Comparison of ENCODE assay signal across 10 mouse cellular contexts in genomic region chr12:104002569-104003237, GRCm38 (mm10). TPM values are rescaled to one million over a fixed set of nuclear protein-coding genes. Genes with fewer than 3 reads are reported as not detected.
A peak's percentile ranks its signal among the peaks of the same experiment; 100 is the strongest.
DNase-seq lines count a peak whose midpoint lies in the region; ATAC-seq and TF ChIP-seq lines count a peak whose summit lies in the region.
"Had no signal": no experiment of that assay in that cellular context is flagged by ENCODE, and none has a peak within 500 bp of the region (broad histone marks: within the 10 kb centered on the region; RNA-seq: fewer than 3 reads in every experiment).

No protein-coding gene starts in this region.

- H3K4me3 ChIP-seq in forebrain, embryonic 14.5 days (ENCODE audit: low read depth, low read length) = no peak overlapping the region
- H3K4me3 ChIP-seq in forebrain, embryonic 12.5 days (replicated peaks) = no peak overlapping the region
- no peak overlapping the region for H3K4me3 ChIP-seq in kidney, embryonic 15.5 days (replicated peaks)
- H3K4me3 ChIP-seq in small intestine, adult 2 months (ENCODE audit: low read depth, low read length) = no peak overlapping the region
- H3K4me3 ChIP-seq: gastrocnemius, adult 2 months; liver, embryonic 13.5 days had no signal

- WGBS in forebrain, embryonic 14.5 days = 86% methylated on average over 10 of the region's 10 CpGs
- WGBS in forebrain, embryonic 12.5 days = 89% methylated on average over 10 of the region's 10 CpGs
- WGBS in kidney, embryonic 15.5 days = 35% methylated on average over 10 of the region's 10 CpGs
- WGBS in small intestine, adult 2 months = 15% methylated on average over 10 of the region's 10 CpGs

- H3K9ac ChIP-seq in forebrain, embryonic 14.5 days (ENCODE audit: low read length) = no peak overlapping the region
- H3K9ac ChIP-seq in forebrain, embryonic 12.5 days = no peak overlapping the region
- no peak overlapping the region for H3K9ac ChIP-seq in kidney, embryonic 15.5 days
- H3K9ac ChIP-seq: liver, embryonic 13.5 days had no signal

- no peaks in the 10 kb centered on the region for H3K4me1 ChIP-seq in forebrain, embryonic 14.5 days (ENCODE audit: control insufficient read depth, insufficient read depth, low read length)
- H3K4me1 ChIP-seq in forebrain, embryonic 12.5 days = no peaks in the 10 kb centered on the region
- H3K4me1 ChIP-seq in kidney, embryonic 15.5 days = peaks cover 11% of the 10 kb centered on the region
- no peaks in the 10 kb centered on the region; the same call in 1 of the 2 replicates for H3K4me1 ChIP-seq in small intestine, adult 2 months (ENCODE audit: control insufficient read depth, insufficient read depth, insufficient read length, low read length)
- H3K4me1 ChIP-seq: liver, embryonic 13.5 days had no signal

- no peaks in the 10 kb centered on the region for H3K27me3 ChIP-seq in forebrain, embryonic 14.5 days (replicated peaks; ENCODE audit: control insufficient read depth, insufficient read depth, low read length)
- H3K27me3 ChIP-seq in forebrain, embryonic 12.5 days = no peaks in the 10 kb centered on the region
- no peaks in the 10 kb centered on the region for H3K27me3 ChIP-seq in kidney, embryonic 15.5 days
- H3K27me3 ChIP-seq in small intestine, adult 2 months (ENCODE audit: control insufficient read depth, insufficient read depth, low read length) = no peaks in the 10 kb centered on the region
- H3K27me3 ChIP-seq: liver, embryonic 13.5 days had no signal

- peak; percentile 6 for DNase-seq in forebrain, embryonic 14.5 days (ENCODE audit: low spot score)
- peak; percentile 79 to 83 for DNase-seq in heart, adult 18-20 months
- DNase-seq in cerebellum, postnatal 4 days (ENCODE audit: low spot score in 2 of 2) = no peak
- no peak for DNase-seq in frontal cortex, postnatal 25 days (ENCODE audit: low spot score in 2 of 2)
- DNase-seq: gastrocnemius, adult 2 months; liver, embryonic 13.5 days had no signal

- no peak for TF ChIP-seq POLR2A in small intestine, adult 2 months (IDR thresholded peaks at IDR 0.05; ENCODE audit: low read depth, low read length)

- no peaks in the 10 kb centered on the region for H3K36me3 ChIP-seq in forebrain, embryonic 14.5 days (ENCODE audit: control insufficient read depth, insufficient read depth, low read length)
- no peaks in the 10 kb centered on the region for H3K36me3 ChIP-seq in forebrain, embryonic 12.5 days (replicated peaks)
- H3K36me3 ChIP-seq in kidney, embryonic 15.5 days = no peaks in the 10 kb centered on the region
- no peaks in the 10 kb centered on the region for H3K36me3 ChIP-seq in small intestine, adult 2 months (ENCODE audit: control insufficient read depth, insufficient read depth, low read length)
- H3K36me3 ChIP-seq: liver, embryonic 13.5 days had no signal

- no peak for ATAC-seq in forebrain, embryonic 14.5 days
- no peak for ATAC-seq in forebrain, embryonic 12.5 days (ENCODE audit: low FRiP score)
- peak; percentile 69 for ATAC-seq in kidney, embryonic 15.5 days (replicated peaks; ENCODE audit: low FRiP score)
- no peak for ATAC-seq in inflammation-experienced regulatory T-cells, adult 6 months

- no peak for TF ChIP-seq CTCF in small intestine, adult 2 months (IDR thresholded peaks at IDR 0.05; ENCODE audit: extremely low read depth, insufficient read length, insufficient replicate concordance, low read depth, low read length)

- H3K27ac ChIP-seq in forebrain, embryonic 14.5 days (ENCODE audit: low read depth, low read length) = no peak overlapping the region
- no peak overlapping the region for H3K27ac ChIP-seq in forebrain, embryonic 12.5 days
- peak overlapping the region; percentile 32; the same call in 1 of the 2 replicates for H3K27ac ChIP-seq in kidney, embryonic 15.5 days
- H3K27ac ChIP-seq in small intestine, adult 2 months (ENCODE audit: insufficient read depth, low read depth, low read length) = peak overlapping the region; percentile 47
- H3K27ac ChIP-seq: gastrocnemius, adult 2 months; liver, embryonic 13.5 days had no signal

- no peak overlapping the region for H3K4me2 ChIP-seq in forebrain, embryonic 14.5 days (ENCODE audit: low read length)
- no peak overlapping the region for H3K4me2 ChIP-seq in forebrain, embryonic 12.5 days
- H3K4me2 ChIP-seq in kidney, embryonic 15.5 days = no peak overlapping the region
- H3K4me2 ChIP-seq: liver, embryonic 13.5 days had no signal

- H3K9me3 ChIP-seq in forebrain, embryonic 14.5 days (replicated peaks; ENCODE audit: control insufficient read depth, low read length) = no peaks in the 10 kb centered on the region
- H3K9me3 ChIP-seq in forebrain, embryonic 12.5 days = 0 out of 2 replicates have a peak, but pooled peaks cover 7% of the 10 kb centered on the region
- no peaks in the 10 kb centered on the region for H3K9me3 ChIP-seq in kidney, embryonic 15.5 days (replicated peaks)

RNA-seq across cellular contexts. Expression of gene Serpina9, which starts 10.9 kb away (rescaled TPM):
- not detected in 2 replicates for polyA plus RNA-seq in forebrain, embryonic 14.5 days (2014; fragmentation: Nextera tagmentation; extraction: Ambion mirVana)
- polyA plus RNA-seq in forebrain, embryonic 12.5 days (2016; fragmentation: Nextera tagmentation; extraction: Ambion mirVana) = not detected in 2 replicates
- total RNA-seq in heart, adult 18-20 months (2021) = under 1 TPM in 1 of 2 experiments, not detected in 1; 0.10 TPM
- polyA plus RNA-seq in kidney, embryonic 15.5 days (2015; fragmentation: Nextera tagmentation; extraction: Ambion mirVana) = not detected in 2 replicates
- polyA plus RNA-seq in small intestine, adult 2 months (2012; rRNA removed) = 0.13 TPM in 1 of 2 replicates, not detected in the other
- 10 to 100 TPM in 2 of 3 experiments, 1 to 10 TPM in 1; 5.2 to 13.1 (median 10.3) TPM for polyA plus RNA-seq in inflammation-experienced regulatory T-cells, adult 6 months (2017; shearing (Covaris generic))
- total RNA-seq: gastrocnemius, adult 2 months had no signal
- polyA plus RNA-seq: liver, embryonic 13.5 days had no signal

RNA-seq across cellular contexts. Expression of gene Serpina11, which starts 12.9 kb away (rescaled TPM):
- polyA plus RNA-seq in forebrain, embryonic 14.5 days (2014; fragmentation: Nextera tagmentation; extraction: Ambion mirVana) = not detected in 2 replicates
- polyA plus RNA-seq in forebrain, embryonic 12.5 days (2016; fragmentation: Nextera tagmentation; extraction: Ambion mirVana) = not detected in 2 replicates
- total RNA-seq in heart, adult 18-20 months (2021) = not detected
- polyA plus RNA-seq in kidney, embryonic 15.5 days (2015; fragmentation: Nextera tagmentation; extraction: Ambion mirVana) = 0.50 TPM in 1 of 2 replicates, not detected in the other
- 0.08 and 0.17 TPM in 2 replicates for polyA plus RNA-seq in small intestine, adult 2 months (2012; rRNA removed)
- not detected for polyA plus RNA-seq in inflammation-experienced regulatory T-cells, adult 6 months (2017; shearing (Covaris generic))
- total RNA-seq: gastrocnemius, adult 2 months had no signal

RNA-seq across cellular contexts. Expression of gene Serpina12, which starts 41.5 kb away (rescaled TPM):
- not detected in 2 replicates for polyA plus RNA-seq in forebrain, embryonic 14.5 days (2014; fragmentation: Nextera tagmentation; extraction: Ambion mirVana)
- not detected in 2 replicates for polyA plus RNA-seq in forebrain, embryonic 12.5 days (2016; fragmentation: Nextera tagmentation; extraction: Ambion mirVana)
- total RNA-seq in heart, adult 18-20 months (2021) = under 1 TPM in 1 of 2 experiments, not detected in 1; 0.10 TPM
- not detected in 2 replicates for polyA plus RNA-seq in kidney, embryonic 15.5 days (2015; fragmentation: Nextera tagmentation; extraction: Ambion mirVana)
- not detected in 2 replicates for polyA plus RNA-seq in small intestine, adult 2 months (2012; rRNA removed)
- under 1 TPM in 2 of 3 experiments, not detected in 1; 0.09 to 0.25 TPM for polyA plus RNA-seq in inflammation-experienced regulatory T-cells, adult 6 months (2017; shearing (Covaris generic))
- total RNA-seq: gastrocnemius, adult 2 months had no signal
- polyA plus RNA-seq: liver, embryonic 13.5 days had no signal

RNA-seq across cellular contexts. Expression of gene Serpina1e, which starts 43.9 kb away (rescaled TPM):
- not detected in 2 replicates for polyA plus RNA-seq in forebrain, embryonic 14.5 days (2014; fragmentation: Nextera tagmentation; extraction: Ambion mirVana)
- polyA plus RNA-seq in forebrain, embryonic 12.5 days (2016; fragmentation: Nextera tagmentation; extraction: Ambion mirVana) = not detected in 2 replicates
- total RNA-seq in heart, adult 18-20 months (2021) = 1 to 10 TPM in 1 of 2 experiments, under 1 TPM in 1; 0.30 to 1.4 TPM
- 1.7 and 2.7 TPM in 2 replicates for polyA plus RNA-seq in kidney, embryonic 15.5 days (2015; fragmentation: Nextera tagmentation; extraction: Ambion mirVana)
- 0.55 and 0.84 TPM in 2 replicates for polyA plus RNA-seq in small intestine, adult 2 months (2012; rRNA removed)
- polyA plus RNA-seq in inflammation-experienced regulatory T-cells, adult 6 months (2017; shearing (Covaris generic)) = not detected

Comparison
In these comparisons a context has a peak if more than half of its experiments do, and no peak if none do; other contexts are left out.
1. DNase-seq: peak in forebrain, embryonic 14.5 days (single experiment) and heart, adult 18-20 months (2 of 2); none in cerebellum, postnatal 4 days (0 of 2) and frontal cortex, postnatal 25 days (0 of 2).
2. H3K27ac ChIP-seq: peak in kidney, embryonic 15.5 days (single experiment) and small intestine, adult 2 months (single experiment); none in forebrain, embryonic 14.5 days (single experiment) and forebrain, embryonic 12.5 days (single experiment).